Mouse (Mus musculus): ENCODE results near the gene H2-M11. TPM values are rescaled to one million over a fixed set of nuclear protein-coding genes. Genes with fewer than 3 reads are reported as not detected.

H2-M11 gene
- polyA plus RNA-seq (2012; rRNA removed; ENCODE audit: low replicate concordance) = not detected in 2 replicates

DNA sequence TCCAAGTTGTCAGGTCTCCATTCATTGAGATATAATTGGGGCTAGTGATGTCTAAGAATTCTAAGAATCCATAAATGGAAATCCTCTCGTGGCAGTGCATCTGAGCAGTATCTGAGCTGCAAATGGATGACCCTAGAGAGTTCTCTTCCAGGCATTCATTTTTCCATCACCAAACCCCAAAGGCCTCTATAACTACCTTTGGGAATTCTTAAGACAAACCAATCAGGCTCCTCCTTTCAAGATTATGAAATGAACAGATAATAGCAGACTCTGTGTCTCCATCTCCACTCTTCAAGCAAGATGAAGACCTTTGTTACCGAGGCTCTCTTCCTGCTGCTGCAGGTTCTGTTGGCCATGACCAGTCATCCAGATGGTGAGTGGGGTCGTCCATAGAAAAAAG is at the start of gene H2-M11:
Gene H2-M11 (plus strand): TSS at position 301 of the 400 bp plus-strand sequence.

Other genes with a start within 250 kb of the H2-M11 start
- gene H2-M10.1, start 220.9 kb upstream of the H2-M11 start, polyA plus RNA-seq (2012; rRNA removed; ENCODE audit: low replicate concordance) = not detected in 2 replicates
- not detected in 2 replicates for gene H2-M10.3, start 178.7 kb upstream of the H2-M11 start, polyA plus RNA-seq (2012; rRNA removed; ENCODE audit: low replicate concordance)
- not detected in 2 replicates for gene H2-M10.4, start 84.7 kb upstream of the H2-M11 start, polyA plus RNA-seq (2012; rRNA removed; ENCODE audit: low replicate concordance)
- gene H2-M9, start 95.6 kb downstream of the H2-M11 start, polyA plus RNA-seq (2012; rRNA removed; ENCODE audit: low replicate concordance) = 0.09 TPM in 1 of 2 replicates, not detected in the other
- not detected in 2 replicates for gene H2-M1, start 125.1 kb downstream of the H2-M11 start, polyA plus RNA-seq (2012; rRNA removed; ENCODE audit: low replicate concordance)
- gene H2-M10.5, start 225.8 kb downstream of the H2-M11 start, polyA plus RNA-seq (2012; rRNA removed; ENCODE audit: low replicate concordance) = not detected in 2 replicates

All from duodenum, adult 2 months (tissue).